In the genomic region with DNA sequence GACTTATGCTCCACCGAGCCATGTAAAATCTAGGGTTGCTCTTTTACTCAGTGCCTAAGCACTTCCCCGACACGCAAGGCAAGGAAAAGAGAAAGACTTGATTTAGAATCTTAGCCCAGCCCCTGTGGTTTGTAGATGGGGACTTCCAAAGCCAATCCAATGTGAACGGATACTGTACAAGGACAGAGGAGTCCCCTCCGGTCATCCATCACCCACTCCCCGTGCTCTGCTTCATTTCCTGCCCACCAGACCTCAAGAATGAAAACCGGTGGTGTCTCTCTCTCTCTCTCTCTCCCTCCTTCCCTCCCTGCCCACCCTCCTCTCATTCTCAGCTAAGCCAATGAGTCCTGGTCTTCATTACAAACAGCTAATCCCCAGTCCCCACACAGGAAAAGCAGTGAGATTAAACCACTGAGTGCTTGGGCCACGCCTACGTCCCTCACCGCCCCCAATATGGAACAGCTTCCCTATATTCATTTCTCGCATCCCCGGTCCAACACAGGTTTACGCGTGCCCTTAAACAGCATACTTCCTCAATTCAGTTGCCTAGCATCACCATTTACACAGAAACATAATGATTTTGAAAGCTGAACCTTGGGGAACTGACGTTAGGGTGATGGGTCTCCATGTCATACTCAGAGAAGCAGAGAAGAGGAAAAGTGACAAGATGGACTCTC, we compare ENCODE assay signal across 14 mouse cellular contexts.
DNase-seq lines count a peak whose midpoint lies in the region; ATAC-seq and TF ChIP-seq lines count a peak whose summit lies in the region.
"Had no signal": no experiment of that assay in that cellular context is flagged by ENCODE, and none has a peak within 500 bp of the region (broad histone marks: within the 10 kb centered on the region; RNA-seq: fewer than 3 reads in every experiment).

No protein-coding gene starts in this region.

- no peaks in the 10 kb centered on the region for H3K27me3 ChIP-seq in kidney, embryonic 14.5 days (ENCODE audit: control insufficient read depth, insufficient read depth, low read length)
- no peaks in the 10 kb centered on the region for H3K27me3 ChIP-seq in CH12.LX (replicated peaks)
- no peaks in the 10 kb centered on the region for H3K27me3 ChIP-seq in embryonic facial prominence, embryonic 13.5 days
- H3K27me3 ChIP-seq: liver, embryonic 13.5 days had no signal

- peaks cover 14% of the 10 kb centered on the region for H3K4me1 ChIP-seq in kidney, embryonic 14.5 days (ENCODE audit: control insufficient read depth, insufficient read depth, low read length)
- H3K4me1 ChIP-seq in CH12.LX (ENCODE audit: control insufficient read depth in 1 of 2, insufficient read depth in 2 of 2): peaks cover 0 to 7% of the 10 kb centered on the region in 2 experiments; a peak in 2 of 4 replicates
- H3K4me1 ChIP-seq in embryonic facial prominence, embryonic 13.5 days: peaks cover 16% of the 10 kb centered on the region
- H3K4me1 ChIP-seq: liver, embryonic 13.5 days had no signal

- 63% methylated on average over 15 of the region's 15 CpGs for WGBS in kidney, embryonic 14.5 days
- 81% methylated on average over 15 of the region's 15 CpGs for WGBS in embryonic facial prominence, embryonic 13.5 days

- no peak for TF ChIP-seq POLR2A in CH12.LX (IDR thresholded peaks at IDR 0.05; ENCODE audit: low read depth, low read length)

- DNase-seq in kidney, postnatal 36 days: no peak
- DNase-seq in CH12.LX (ENCODE audit: extremely low read depth): peak; percentile 28
- DNase-seq in natural killer cell, adult 2 months (ENCODE audit: low spot score in 2 of 2): no peak
- DNase-seq: cerebellum, adult 18-20 months; heart, postnatal 10 days; kidney, adult 18-20 months; liver, embryonic 13.5 days; thymus, adult 18-20 months had no signal

- TF ChIP-seq CTCF in CH12.LX (conservative IDR thresholded peaks at IDR 0.05 in 1 of 2, IDR thresholded peaks at IDR 0.05 in 1 of 2; ENCODE audit: low read depth in 2 of 2, low read length in 2 of 2): no peak

- ATAC-seq in kidney, embryonic 14.5 days (ENCODE audit: low FRiP score, low TSS enrichment): peak; percentile 50; the same call in 1 of the 2 replicates
- no peak for ATAC-seq in embryonic facial prominence, embryonic 13.5 days (ENCODE audit: insufficient number of reproducible peaks, insufficient read depth, low FRiP score, low TSS enrichment, low read depth)
- ATAC-seq in megakaryocyte, adult 5-6 weeks (ENCODE audit: poor library complexity, severe bottlenecking): peak; percentile 63
- no peak for ATAC-seq in frontal cortex, adult (ENCODE audit: low TSS enrichment)
- ATAC-seq: activated CD4-positive, CD25-positive, alpha-beta regulatory T cell, adult 4 months; CD4-positive, CD25-positive, alpha-beta regulatory T cell, adult 4 months had no signal

- TF ChIP-seq EP300 in CH12.LX (IDR thresholded peaks at IDR 0.05; ENCODE audit: low read length): no peak

- no peak for TF ChIP-seq RAD21 in CH12.LX (IDR thresholded peaks at IDR 0.05; ENCODE audit: low read depth, low read length)

- H3K79me2 ChIP-seq in CH12.LX (replicated peaks; ENCODE audit: control insufficient read depth, extremely low read depth, insufficient read depth, poor library complexity, severe bottlenecking): no peaks in the 10 kb centered on the region

- no peaks in the 10 kb centered on the region for H3K36me3 ChIP-seq in kidney, embryonic 14.5 days (ENCODE audit: control insufficient read depth, insufficient read depth, low read length)
- H3K36me3 ChIP-seq in CH12.LX (replicated peaks in 1 of 2; ENCODE audit: control insufficient read depth in 1 of 2, insufficient read depth in 1 of 2, low read length in 1 of 2): no peaks in the 10 kb centered on the region
- no peaks in the 10 kb centered on the region for H3K36me3 ChIP-seq in embryonic facial prominence, embryonic 13.5 days
- H3K36me3 ChIP-seq: liver, embryonic 13.5 days had no signal

- H3K9me3 ChIP-seq in kidney, embryonic 14.5 days (ENCODE audit: control insufficient read depth, low read length): no peaks in the 10 kb centered on the region
- no peaks in the 10 kb centered on the region for H3K9me3 ChIP-seq in CH12.LX (replicated peaks; ENCODE audit: low read length)
- H3K9me3 ChIP-seq in embryonic facial prominence, embryonic 13.5 days: no peaks in the 10 kb centered on the region
- H3K9me3 ChIP-seq: liver, embryonic 13.5 days had no signal

- no peak overlapping the region for H3K4me2 ChIP-seq in kidney, embryonic 14.5 days (replicated peaks; ENCODE audit: low read depth, low read length)
- H3K4me2 ChIP-seq in CH12.LX (ENCODE audit: insufficient read depth, low read depth, poor library complexity, severe bottlenecking): peak overlapping the region; percentile 16; the same call in 1 of the 2 replicates
- H3K4me2 ChIP-seq in embryonic facial prominence, embryonic 13.5 days: no peak overlapping the region
- H3K4me2 ChIP-seq: liver, embryonic 13.5 days had no signal

- dilution Hi-C loops in CH12.LX (cut with MboI; ENCODE audit: extremely low pct_ligation_motif_present, extremely low pct_unique_long_range_greater_than_20kb, low sequenced_read_pairs): no loop called here

- H3K4me3 ChIP-seq in kidney, embryonic 14.5 days (ENCODE audit: low read length): no peak overlapping the region
- no peak overlapping the region for H3K4me3 ChIP-seq in CH12.LX (replicated peaks in 1 of 3; ENCODE audit: low read depth in 2 of 3, low read length in 2 of 3, poor library complexity in 1 of 3)
- no peak overlapping the region for H3K4me3 ChIP-seq in embryonic facial prominence, embryonic 13.5 days
- H3K4me3 ChIP-seq: liver, embryonic 13.5 days had no signal

- no peak overlapping the region for H3K27ac ChIP-seq in kidney, embryonic 14.5 days (ENCODE audit: low read depth, low read length)
- no peak overlapping the region for H3K27ac ChIP-seq in CH12.LX (ENCODE audit: insufficient read depth, low read depth)
- 0 out of 2 replicates have a peak overlapping the region, but pooled peaks have one; percentile 60 for H3K27ac ChIP-seq in embryonic facial prominence, embryonic 13.5 days
- H3K27ac ChIP-seq: liver, embryonic 13.5 days had no signal

- in situ Hi-C loops in CH12.LX (cut with MboI; ENCODE audit: low pct_ligation_motif_present, low pct_unique_long_range_greater_than_20kb, low sequenced_read_pairs): no loop called here

- no peak overlapping the region for H3K9ac ChIP-seq in kidney, embryonic 14.5 days (ENCODE audit: low read depth, low read length)
- no peak overlapping the region for H3K9ac ChIP-seq in CH12.LX (ENCODE audit: insufficient read depth, low read depth)
- no peak overlapping the region for H3K9ac ChIP-seq in embryonic facial prominence, embryonic 13.5 days
- H3K9ac ChIP-seq: liver, embryonic 13.5 days had no signal

TF ChIP-seq in CH12.LX, 34 proteins besides CTCF, POLR2A, EP300 and RAD21:
- no peak for TF ChIP-seq USF1 (IDR thresholded peaks at IDR 0.05; ENCODE audit: low read depth, low read length)
- TF ChIP-seq MAFK (IDR thresholded peaks at IDR 0.05; ENCODE audit: insufficient replicate concordance, low read length): no peak
- no peak for TF ChIP-seq ZMIZ1 (IDR thresholded peaks at IDR 0.05; ENCODE audit: low read depth, low read length)
- no peak for TF ChIP-seq SIN3A (IDR thresholded peaks at IDR 0.05; ENCODE audit: low read length)
- no peak for TF ChIP-seq ZNF384 (IDR thresholded peaks at IDR 0.05; ENCODE audit: low read depth, low read length)
- no peak for TF ChIP-seq RCOR1 (conservative IDR thresholded peaks at IDR 0.05; ENCODE audit: low read depth, low read length)
- TF ChIP-seq UBTF (IDR thresholded peaks at IDR 0.05; ENCODE audit: low read depth, low read length): no peak
- TF ChIP-seq CHD2 (IDR thresholded peaks at IDR 0.05; ENCODE audit: low read length): no peak
- no peak for TF ChIP-seq NELFE (IDR thresholded peaks at IDR 0.05; ENCODE audit: low read depth, low read length)
- no peak for TF ChIP-seq MXI1 (IDR thresholded peaks at IDR 0.05; ENCODE audit: low read depth, low read length)
- TF ChIP-seq MAZ (IDR thresholded peaks at IDR 0.05; ENCODE audit: low read depth, low read length): no peak
- no peak for TF ChIP-seq JUN (IDR thresholded peaks at IDR 0.05; ENCODE audit: insufficient read depth, low read depth, low read length)

Comparison
In these comparisons a context has a peak if more than half of its experiments do, and no peak if none do; other contexts are left out.
1. ATAC-seq: peak in kidney, embryonic 14.5 days (single experiment) and megakaryocyte, adult 5-6 weeks (single experiment); none in embryonic facial prominence, embryonic 13.5 days (single experiment) and frontal cortex, adult (single experiment).